ENCODE assay signal across 8 mouse cellular contexts in genomic region chr6:85431274-85431841, GRCm38 (mm10). TPM values are rescaled to one million over a fixed set of nuclear protein-coding genes. Genes with fewer than 3 reads are reported as not detected.
DNase-seq lines count a peak whose midpoint lies in the region; ATAC-seq and TF ChIP-seq lines count a peak whose summit lies in the region.

No protein-coding gene starts in this region.

- H3K36me3 ChIP-seq in lung, embryonic 14.5 days (ENCODE audit: insufficient read depth): no peaks in the 10 kb centered on the region
- H3K36me3 ChIP-seq in embryonic facial prominence, embryonic 12.5 days: no peaks in the 10 kb centered on the region
- no peaks in the 10 kb centered on the region for H3K36me3 ChIP-seq in intestine, postnatal 0 days (ENCODE audit: control insufficient read depth, insufficient read depth)
- H3K36me3 ChIP-seq in neural tube, embryonic 14.5 days (ENCODE audit: control insufficient read depth, insufficient read depth, low read length): no peaks in the 10 kb centered on the region

- no peaks in the 10 kb centered on the region for H3K9me3 ChIP-seq in lung, embryonic 14.5 days (ENCODE audit: low read depth, low read length)
- no peaks in the 10 kb centered on the region for H3K9me3 ChIP-seq in embryonic facial prominence, embryonic 12.5 days
- no peaks in the 10 kb centered on the region for H3K9me3 ChIP-seq in intestine, postnatal 0 days (ENCODE audit: control insufficient read depth)
- H3K9me3 ChIP-seq in neural tube, embryonic 14.5 days (ENCODE audit: control insufficient read depth, low read length): no peaks in the 10 kb centered on the region

- intact Hi-C loops in left cerebral cortex, postnatal 36 days (cut with DNase I): no loop called here

- peak overlapping the region; percentile 70 for H3K4me2 ChIP-seq in lung, embryonic 14.5 days
- H3K4me2 ChIP-seq in embryonic facial prominence, embryonic 12.5 days (replicated peaks): peak overlapping the region; percentile 66
- peak overlapping the region; percentile 94 for H3K4me2 ChIP-seq in intestine, postnatal 0 days (replicated peaks; ENCODE audit: low read depth)
- H3K4me2 ChIP-seq in neural tube, embryonic 14.5 days (ENCODE audit: low read depth, low read length): peak overlapping the region; percentile 86

- no peaks in the 10 kb centered on the region for H3K4me1 ChIP-seq in lung, embryonic 14.5 days (ENCODE audit: insufficient read depth)
- peaks cover 8% of the 10 kb centered on the region; the same call in 1 of the 2 replicates for H3K4me1 ChIP-seq in embryonic facial prominence, embryonic 12.5 days
- no peaks in the 10 kb centered on the region for H3K4me1 ChIP-seq in intestine, postnatal 0 days (replicated peaks; ENCODE audit: control insufficient read depth, insufficient read depth, low read length)
- H3K4me1 ChIP-seq in neural tube, embryonic 14.5 days (ENCODE audit: control insufficient read depth, insufficient read depth, low read length): peaks cover 6% of the 10 kb centered on the region; the same call in 1 of the 2 replicates

- H3K27me3 ChIP-seq in lung, embryonic 14.5 days (ENCODE audit: insufficient read depth, low read length): no peaks in the 10 kb centered on the region
- peaks cover 7% of the 10 kb centered on the region for H3K27me3 ChIP-seq in embryonic facial prominence, embryonic 12.5 days
- no peaks in the 10 kb centered on the region for H3K27me3 ChIP-seq in intestine, postnatal 0 days (replicated peaks; ENCODE audit: control insufficient read depth, insufficient read depth, low read length)
- no peaks in the 10 kb centered on the region for H3K27me3 ChIP-seq in neural tube, embryonic 14.5 days (ENCODE audit: control insufficient read depth, insufficient read depth, low read length)

- ATAC-seq in lung, embryonic 14.5 days (ENCODE audit: insufficient read depth): peak; percentile 3; the same call in 1 of the 2 replicates
- ATAC-seq in embryonic facial prominence, embryonic 12.5 days (ENCODE audit: insufficient number of reproducible peaks, insufficient read depth, low FRiP score, low TSS enrichment): no peak
- no peak; the same call in 1 of the 2 replicates for ATAC-seq in intestine, postnatal 0 days
- ATAC-seq in neural tube, embryonic 14.5 days (ENCODE audit: low read depth): no peak; the same call in 1 of the 2 replicates

- DNase-seq in lung, embryonic 14.5 days: no peak
- no peak for DNase-seq in lung, postnatal 14 days
- DNase-seq in gastrocnemius, postnatal 25 days: no peak
- DNase-seq in adrenal gland, postnatal 4 days (ENCODE audit: low spot score in 2 of 2): no peak
- no peak for DNase-seq in left cerebral cortex, postnatal 36 days (ENCODE audit: low spot score in 2 of 2)

- H3K4me3 ChIP-seq in lung, embryonic 14.5 days (ENCODE audit: low read depth, low read length): peak overlapping the region; percentile 93
- H3K4me3 ChIP-seq in embryonic facial prominence, embryonic 12.5 days: peak overlapping the region; percentile 85
- H3K4me3 ChIP-seq in intestine, postnatal 0 days (ENCODE audit: low read depth, low read length): peak overlapping the region; percentile 77
- H3K4me3 ChIP-seq in neural tube, embryonic 14.5 days (ENCODE audit: low read depth, low read length): peak overlapping the region; percentile 54

- TF ChIP-seq CTCF in lung, embryonic 14.5 days (IDR thresholded peaks at IDR 0.05; ENCODE audit: low read depth): peak; percentile 4; the same call in 1 of the 2 replicates
- no peak; the same call in 1 of the 2 replicates for TF ChIP-seq CTCF in intestine, postnatal 0 days (IDR thresholded peaks at IDR 0.05; ENCODE audit: low read depth)

- 44% methylated on average over 8 of the region's 8 CpGs for WGBS in lung, embryonic 14.5 days
- WGBS in embryonic facial prominence, embryonic 12.5 days: 46% methylated on average over 8 of the region's 8 CpGs
- 41% methylated on average over 8 of the region's 8 CpGs for WGBS in intestine, postnatal 0 days
- WGBS in neural tube, embryonic 14.5 days: 51% methylated on average over 8 of the region's 8 CpGs

- H3K9ac ChIP-seq in lung, embryonic 14.5 days: peak overlapping the region; percentile 83
- peak overlapping the region; percentile 69 for H3K9ac ChIP-seq in embryonic facial prominence, embryonic 12.5 days
- peak overlapping the region; percentile 49 for H3K9ac ChIP-seq in intestine, postnatal 0 days (ENCODE audit: low read depth, low read length)
- peak overlapping the region; percentile 55 for H3K9ac ChIP-seq in neural tube, embryonic 14.5 days (replicated peaks; ENCODE audit: low read depth, low read length)

- H3K27ac ChIP-seq in lung, embryonic 14.5 days (ENCODE audit: low read depth): no peak overlapping the region
- no peak overlapping the region for H3K27ac ChIP-seq in embryonic facial prominence, embryonic 12.5 days
- no peak overlapping the region for H3K27ac ChIP-seq in intestine, postnatal 0 days (ENCODE audit: low read depth, low read length)
- no peak overlapping the region for H3K27ac ChIP-seq in neural tube, embryonic 14.5 days (ENCODE audit: low read depth, low read length)

RNA-seq across cellular contexts. Expression of gene Smyd5, which starts 0.4 kb away (rescaled TPM):
- 67.3 and 68.3 TPM in 2 replicates for polyA plus RNA-seq in lung, embryonic 14.5 days (2014; fragmentation: Nextera tagmentation; extraction: Ambion mirVana)
- 66.4 and 67.1 TPM in 2 replicates for polyA plus RNA-seq in embryonic facial prominence, embryonic 12.5 days (2016; fragmentation: Nextera tagmentation; extraction: Ambion mirVana)
- polyA plus RNA-seq in intestine, postnatal 0 days (2015; fragmentation: Nextera tagmentation; extraction: Ambion mirVana): 10.1 and 10.9 TPM in 2 replicates
- 58.8 and 67.0 TPM in 2 replicates for polyA plus RNA-seq in neural tube, embryonic 14.5 days (2014; fragmentation: Nextera tagmentation; extraction: Ambion mirVana)
- total RNA-seq in gastrocnemius, postnatal 25 days (2021): 1 to 10 TPM; 5.8 to 6.1 TPM
- 10 to 100 TPM; 39.3 to 43.5 TPM for total RNA-seq in adrenal gland, postnatal 4 days (2021)
- 10 to 100 TPM; 40.1 to 43.8 TPM for total RNA-seq in left cerebral cortex, postnatal 36 days (2021)

RNA-seq across cellular contexts. Expression of gene Noto, which starts 7.7 kb away (rescaled TPM):
- 0.19 and 0.37 TPM in 2 replicates for polyA plus RNA-seq in lung, embryonic 14.5 days (2014; fragmentation: Nextera tagmentation; extraction: Ambion mirVana)
- polyA plus RNA-seq in embryonic facial prominence, embryonic 12.5 days (2016; fragmentation: Nextera tagmentation; extraction: Ambion mirVana): not detected in 2 replicates
- polyA plus RNA-seq in intestine, postnatal 0 days (2015; fragmentation: Nextera tagmentation; extraction: Ambion mirVana): not detected in 2 replicates
- polyA plus RNA-seq in neural tube, embryonic 14.5 days (2014; fragmentation: Nextera tagmentation; extraction: Ambion mirVana): not detected in 2 replicates
- total RNA-seq in gastrocnemius, postnatal 25 days (2021): not detected
- total RNA-seq in adrenal gland, postnatal 4 days (2021): not detected
- not detected for total RNA-seq in left cerebral cortex, postnatal 36 days (2021)

RNA-seq across cellular contexts. Expression of gene Cct7, which starts 20.0 kb away (rescaled TPM):
- polyA plus RNA-seq in lung, embryonic 14.5 days (2014; fragmentation: Nextera tagmentation; extraction: Ambion mirVana): 501 and 506 TPM in 2 replicates
- polyA plus RNA-seq in embryonic facial prominence, embryonic 12.5 days (2016; fragmentation: Nextera tagmentation; extraction: Ambion mirVana): 525 and 526 TPM in 2 replicates
- 152 and 159 TPM in 2 replicates for polyA plus RNA-seq in intestine, postnatal 0 days (2015; fragmentation: Nextera tagmentation; extraction: Ambion mirVana)
- polyA plus RNA-seq in neural tube, embryonic 14.5 days (2014; fragmentation: Nextera tagmentation; extraction: Ambion mirVana): 595 and 603 TPM in 2 replicates
- 100 to 1,000 TPM; 108 to 109 TPM for total RNA-seq in gastrocnemius, postnatal 25 days (2021)
- total RNA-seq in adrenal gland, postnatal 4 days (2021): 100 to 1,000 TPM; 238 to 245 TPM
- 100 to 1,000 TPM; 203 to 224 TPM for total RNA-seq in left cerebral cortex, postnatal 36 days (2021)

RNA-seq across cellular contexts. Expression of gene Pradc1, which starts 20.4 kb away (rescaled TPM):
- 26.5 and 27.3 TPM in 2 replicates for polyA plus RNA-seq in lung, embryonic 14.5 days (2014; fragmentation: Nextera tagmentation; extraction: Ambion mirVana)
- polyA plus RNA-seq in embryonic facial prominence, embryonic 12.5 days (2016; fragmentation: Nextera tagmentation; extraction: Ambion mirVana): 29.5 and 33.5 TPM in 2 replicates
- 23.2 and 23.7 TPM in 2 replicates for polyA plus RNA-seq in intestine, postnatal 0 days (2015; fragmentation: Nextera tagmentation; extraction: Ambion mirVana)
- polyA plus RNA-seq in neural tube, embryonic 14.5 days (2014; fragmentation: Nextera tagmentation; extraction: Ambion mirVana): 21.4 and 23.0 TPM in 2 replicates
- total RNA-seq in gastrocnemius, postnatal 25 days (2021): 10 to 100 TPM; 12.4 to 14.6 TPM
- 10 to 100 TPM; 14.8 to 17.4 TPM for total RNA-seq in adrenal gland, postnatal 4 days (2021)
- total RNA-seq in left cerebral cortex, postnatal 36 days (2021): 10 to 100 TPM; 24.6 to 31.4 TPM

RNA-seq across cellular contexts. Expression of gene Rab11fip5, which starts 56.9 kb away (rescaled TPM):
- 10.1 and 10.6 TPM in 2 replicates for polyA plus RNA-seq in lung, embryonic 14.5 days (2014; fragmentation: Nextera tagmentation; extraction: Ambion mirVana)
- polyA plus RNA-seq in embryonic facial prominence, embryonic 12.5 days (2016; fragmentation: Nextera tagmentation; extraction: Ambion mirVana): 12.3 and 13.3 TPM in 2 replicates
- polyA plus RNA-seq in intestine, postnatal 0 days (2015; fragmentation: Nextera tagmentation; extraction: Ambion mirVana): 30.5 and 35.8 TPM in 2 replicates
- 15.6 and 20.5 TPM in 2 replicates for polyA plus RNA-seq in neural tube, embryonic 14.5 days (2014; fragmentation: Nextera tagmentation; extraction: Ambion mirVana)
- 10 to 100 TPM; 22.7 to 26.5 TPM for total RNA-seq in gastrocnemius, postnatal 25 days (2021)
- 10 to 100 TPM; 39.4 to 41.1 TPM for total RNA-seq in adrenal gland, postnatal 4 days (2021)
- total RNA-seq in left cerebral cortex, postnatal 36 days (2021): 10 to 100 TPM; 67.8 to 76.6 TPM
